Mouse (Mus musculus) forebrain, embryonic 16.5 days (tissue): ENCODE measurements at regions not wholly inside any gene's neighbourhood (a gene's known extent, or its start where the extent isn't known, plus 50 kb on each side); places are given as distances from the start of the nearest gene placed in this dataset.

Experiments used
- ATAC-seq: fragments of 200-750 bp; cut with Nextera tagmentation; 2 replicates; pipeline ENCODE4 v1.8.0; 2017; ENCODE audit warnings: mild to moderate bottlenecking, moderate library complexity
- H3K27ac ChIP-seq: fragments of 300-500 bp; sonication (generic); 2 replicates; pipeline ENCODE4 v1.5.1; 2014; ENCODE audit warnings: low read length, control low read depth
- H3K27me3 ChIP-seq: fragments of 300-500 bp; sonication (generic); replicated peaks from 2 replicates; pipeline ENCODE4 v1.6.1; 2014; ENCODE audit warnings: low read length; ENCODE audit not compliant: control insufficient read depth, insufficient read depth
- H3K36me3 ChIP-seq: fragments of 300-500 bp; sonication (generic); 2 replicates; pipeline ENCODE4 v1.6.1; 2014; ENCODE audit not compliant: control insufficient read depth, insufficient read depth
- H3K4me1 ChIP-seq: fragments of 300-500 bp; sonication (generic); replicated peaks from 2 replicates; pipeline ENCODE4 v1.6.1; 2014; ENCODE audit warnings: low read length; ENCODE audit not compliant: control insufficient read depth, insufficient read depth
- H3K4me2 ChIP-seq: fragments of 300-500 bp; sonication (generic); 2 replicates; pipeline ENCODE4 v1.6.1; 2014; ENCODE audit warnings: mild to moderate bottlenecking, low read length, control low read depth
- H3K4me3 ChIP-seq: fragments of 300-500 bp; sonication (generic); replicated peaks from 2 replicates; pipeline ENCODE4 v1.5.1; 2014; ENCODE audit warnings: mild to moderate bottlenecking, low read length, control low read depth
- H3K9ac ChIP-seq: fragments of 300-500 bp; sonication (generic); replicated peaks from 2 replicates; pipeline ENCODE4 v1.6.1; 2014; ENCODE audit warnings: low read depth, low read length, control low read depth
- H3K9me3 ChIP-seq: fragments of 300-500 bp; sonication (generic); 2 replicates; pipeline ENCODE4 v1.6.1; 2016; ENCODE audit warnings: low read length; ENCODE audit not compliant: control insufficient read depth
- WGBS: fragments of 180-500 bp; shearing (Covaris S2); extraction: QIAGEN DNeasy Blood & Tissue Kit; methylation state at CpG from one replicate; pipeline ENCODE4 v1.1.7; 2014; 5-methylcytosine and 5-hydroxymethylcytosine counted together

DNA sequence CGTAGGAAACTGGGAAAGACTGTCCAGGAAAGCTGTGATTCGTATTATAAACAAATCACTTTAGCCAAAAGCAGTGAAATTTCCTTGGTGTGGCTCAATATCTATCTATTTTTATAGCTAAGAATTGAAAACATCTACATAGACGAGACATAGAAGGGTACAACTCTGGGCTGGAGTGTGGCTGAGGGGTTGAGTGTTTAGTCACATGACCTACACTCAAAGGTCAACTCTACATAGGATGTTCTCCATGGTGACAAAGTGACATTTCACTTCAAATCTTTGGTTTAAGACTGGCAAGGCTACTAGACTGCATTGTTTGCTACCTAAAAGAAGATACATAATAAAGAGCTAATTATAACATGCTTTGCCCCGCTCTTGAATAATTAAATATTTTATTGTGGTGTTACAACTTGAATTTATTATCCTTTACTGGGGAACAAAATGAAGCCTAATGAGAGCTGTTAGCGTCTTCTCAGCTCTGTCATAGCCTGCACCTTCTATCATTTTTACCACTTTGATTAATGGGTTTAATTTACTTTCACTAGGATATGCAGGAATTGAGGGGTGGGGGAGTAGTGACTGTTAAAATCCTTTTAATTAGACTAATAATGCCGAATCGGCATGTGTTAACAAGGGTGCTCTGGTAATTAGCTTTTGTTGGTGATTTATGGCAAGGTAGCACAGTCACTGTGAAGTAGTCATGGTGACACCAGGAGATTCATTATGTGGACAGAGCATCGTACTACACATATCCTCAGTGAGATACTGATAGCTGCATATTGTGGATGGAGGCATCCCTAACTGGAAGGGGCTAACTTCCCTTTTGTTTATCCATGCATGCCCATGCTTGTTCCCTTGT lies 57.7 kb upstream of the Gm10234 start:
- 42% methylated on average over 8 of the region's 8 CpGs for WGBS
- no peaks in the 10 kb centered on the region for H3K9me3 ChIP-seq
- no peak overlapping the region for H3K4me2 ChIP-seq
- H3K4me3 ChIP-seq, result no peak overlapping the region
- ATAC-seq, result peak; percentile 43
- no peaks in the 10 kb centered on the region for H3K27me3 ChIP-seq
- H3K27ac ChIP-seq, result no peak overlapping the region
- no peak overlapping the region for H3K9ac ChIP-seq
- H3K4me1 ChIP-seq, result no peaks in the 10 kb centered on the region; the same call in 1 of the 2 replicates
- H3K36me3 ChIP-seq, result no peaks in the 10 kb centered on the region

DNA sequence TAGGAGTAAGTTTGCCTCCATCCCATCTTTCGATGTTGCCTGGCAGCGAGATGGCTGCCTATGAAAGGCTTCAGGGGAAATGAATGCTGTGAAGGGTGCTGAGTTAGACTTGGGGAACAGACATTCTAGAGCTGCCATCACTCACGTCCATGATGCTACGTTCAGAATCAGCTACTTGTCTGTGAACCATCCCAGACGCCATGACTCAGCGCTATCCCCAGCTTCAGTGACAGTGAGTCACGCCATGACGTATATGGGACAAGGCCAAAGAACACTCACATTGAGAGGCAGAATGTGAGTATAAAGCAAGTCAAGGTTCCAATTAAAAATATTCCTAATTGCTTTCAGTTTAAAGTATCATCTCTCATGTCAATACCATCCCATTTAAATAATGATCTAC lies 52.4 kb upstream of the Gm10234 start:
- 92% methylated on average over 8 of the region's 8 CpGs for WGBS
- Histone ChIP-seq H3K36me3 (no peaks in the 10 kb centered on the region), H3K4me3 (no peak overlapping the region), H3K9me3 (no peaks in the 10 kb centered on the region), H3K27ac (no peak overlapping the region), H3K9ac (no peak overlapping the region), H3K4me1 (no peaks in the 10 kb centered on the region), H3K27me3 (no peaks in the 10 kb centered on the region), H3K4me2 (no peak overlapping the region)
- ATAC-seq, result no peak
